Mouse (Mus musculus) lung, adult 2 months (tissue): Measurements from ENCODE around the gene Klf7. TPM values are rescaled to one million over a fixed set of nuclear protein-coding genes. Genes with fewer than 3 reads are reported as not detected.

Experiments
- DNase-seq: peaks from one replicate; pipeline ENCODE4 v3.0.0; 2022
- H3K4me1 ChIP-seq: fragments of 200-500 bp; 2 replicates; pipeline ENCODE4 v1.6.1; 2011; ENCODE audit warnings: low read length; ENCODE audit not compliant: control insufficient read depth, insufficient read depth
- H3K4me3 ChIP-seq: fragments of 200-500 bp; replicated peaks from 2 replicates; pipeline ENCODE3; 2011; ENCODE audit warnings: low read depth, mild to moderate bottlenecking, control low read depth, low read length; ENCODE audit errors: extremely low read depth
- CTCF ChIP-seq: fragments of 200-500 bp; IDR thresholded peaks from 2 replicates; pipeline ENCODE4 v1.5.1; 2011; ENCODE audit warnings: mild to moderate bottlenecking, low read length, control low read depth; ENCODE audit not compliant: insufficient read depth
- POLR2A ChIP-seq: fragments of 200-500 bp; IDR thresholded peaks from 2 replicates; pipeline ENCODE4 v1.6.1; 2011; ENCODE audit warnings: low read depth, mild to moderate bottlenecking, control low read depth, low read length, borderline replicate concordance; ENCODE audit errors: extremely low read depth
- WGBS: fragments of 180-500 bp; shearing (Covaris S2); methylation state at CpG from one replicate; pipeline ENCODE4 v1.1.7; 2018; 5-methylcytosine and 5-hydroxymethylcytosine counted together
- polyA plus RNA-seq: library from polyadenylated mRNA; depleted of rRNA; stranded (reverse); fragments of >200 nt; gene quantifications from 2 replicates; pipeline ENCODE4 v1.2.3, GENCODE M21; 2012

The Klf7 gene
- polyA plus RNA-seq, 1 experiment, result 32.3 TPM

- Histone ChIP-seq H3K4me3 (no peak overlapping the region), H3K4me1 (no peaks in the 10 kb centered on the region)
- WGBS, result 54% methylated on average over 2 of the region's 2 CpGs
- TF ChIP-seq CTCF (no peak), POLR2A (no peak)
- no peak for DNase-seq
Measured at GRCm38 (mm10) chr1:64008994-64009393, 113.1 kb downstream of the Klf7 start.

GRCm38 (mm10) chr1:64008031-64008430 lies 114.1 kb downstream of the Klf7 start:
- Histone ChIP-seq H3K4me1 (no peaks in the 10 kb centered on the region), H3K4me3 (no peak overlapping the region)
- TF ChIP-seq POLR2A (no peak), CTCF (no peak)
- no peak for DNase-seq

- WGBS, result 77% methylated on average over 2 of the region's 2 CpGs
- Histone ChIP-seq H3K4me1 (no peaks in the 10 kb centered on the region; the same call in 1 of the 2 replicates), H3K4me3 (no peak overlapping the region)
- no peak for DNase-seq
- no peak for TF ChIP-seq CTCF
- TF ChIP-seq POLR2A, result no peak
Measured at GRCm38 (mm10) chr1:64005194-64005593, 116.9 kb downstream of the Klf7 start.

- Histone ChIP-seq H3K4me1 (no peaks in the 10 kb centered on the region; the same call in 1 of the 2 replicates), H3K4me3 (no peak overlapping the region)
- no peak for TF ChIP-seq CTCF
- no peak for TF ChIP-seq POLR2A
- no peak for DNase-seq
- 56% methylated on average over 9 of the region's 9 CpGs for WGBS
Measured at GRCm38 (mm10) chr1:64003525-64004291, 118.4 kb downstream of the Klf7 start.

- no peaks in the 10 kb centered on the region; the same call in 1 of the 2 replicates for H3K4me1 ChIP-seq
- no peak for DNase-seq
- WGBS, result 93% methylated on average over 6 of the region's 6 CpGs
- H3K4me3 ChIP-seq, result no peak overlapping the region
- TF ChIP-seq POLR2A (no peak), CTCF (no peak)
Measured at GRCm38 (mm10) chr1:64002036-64002435, 120.0 kb downstream of the Klf7 start.

GRCm38 (mm10) chr1:64000597-64000996 lies 121.5 kb downstream of the Klf7 start:
- no peak for TF ChIP-seq CTCF
- TF ChIP-seq POLR2A, result no peak
- Histone ChIP-seq H3K4me1 (no peaks in the 10 kb centered on the region; the same call in none of the 2 replicates), H3K4me3 (no peak overlapping the region)
- WGBS, result 38% methylated on average over 2 of the region's 2 CpGs
- no peak for DNase-seq

- H3K4me3 ChIP-seq, result no peak overlapping the region
- no peak for DNase-seq
- H3K4me1 ChIP-seq, result no peaks in the 10 kb centered on the region; the same call in none of the 2 replicates
- 77% methylated on average over 8 of the region's 8 CpGs for WGBS
- TF ChIP-seq POLR2A, result no peak
- TF ChIP-seq CTCF, result no peak
Measured at GRCm38 (mm10) chr1:63999481-63999880, 122.6 kb downstream of the Klf7 start.

- DNase-seq, result no peak
- TF ChIP-seq POLR2A (no peak), CTCF (no peak)
- Histone ChIP-seq H3K4me1 (no peaks in the 10 kb centered on the region; the same call in none of the 2 replicates), H3K4me3 (no peak overlapping the region)
- 80% methylated on average over 4 of the region's 4 CpGs for WGBS
Measured at GRCm38 (mm10) chr1:63998901-63999300, 123.2 kb downstream of the Klf7 start.

- H3K4me3 ChIP-seq, result no peak overlapping the region
- H3K4me1 ChIP-seq, result no peaks in the 10 kb centered on the region; the same call in none of the 2 replicates
- WGBS, result 78% methylated on average over 2 of the region's 2 CpGs
- TF ChIP-seq POLR2A (no peak), CTCF (no peak)
- no peak for DNase-seq
Measured at GRCm38 (mm10) chr1:63998139-63998538, 123.9 kb downstream of the Klf7 start.

- Histone ChIP-seq H3K4me3 (no peak overlapping the region), H3K4me1 (no peaks in the 10 kb centered on the region; the same call in none of the 2 replicates)
- TF ChIP-seq POLR2A, result no peak
- TF ChIP-seq CTCF, result no peak
- DNase-seq, result no peak
- 40% methylated on average over 4 of the region's 4 CpGs for WGBS
Measured at GRCm38 (mm10) chr1:63995828-63996227, 126.3 kb downstream of the Klf7 start.
